ENCODE assay signal across 18 mouse cellular contexts in genomic region chr15:85031866-85032265, GRCm38 (mm10). TPM values are rescaled to one million over a fixed set of nuclear protein-coding genes. Genes with fewer than 3 reads are reported as not detected.
DNase-seq lines count a peak whose midpoint lies in the region; ATAC-seq and TF ChIP-seq lines count a peak whose summit lies in the region.
"Had no signal": no experiment of that assay in that cellular context is flagged by ENCODE, and none has a peak within 500 bp of the region (broad histone marks: within the 10 kb centered on the region; RNA-seq: fewer than 3 reads in every experiment).

No protein-coding gene starts in this region.

- no peak overlapping the region for H3K9ac ChIP-seq in hindbrain, embryonic 14.5 days
- no peak overlapping the region for H3K9ac ChIP-seq in hindbrain, embryonic 12.5 days
- H3K9ac ChIP-seq in lung, embryonic 16.5 days (ENCODE audit: low read length), result no peak overlapping the region
- no peak overlapping the region for H3K9ac ChIP-seq in lung, postnatal 0 days (replicated peaks; ENCODE audit: low read depth)
- H3K9ac ChIP-seq: forebrain, embryonic 12.5 days; limb, embryonic 15.5 days had no signal

- H3K4me2 ChIP-seq in hindbrain, embryonic 14.5 days (replicated peaks), result no peak overlapping the region
- no peak overlapping the region for H3K4me2 ChIP-seq in hindbrain, embryonic 12.5 days (replicated peaks)
- H3K4me2 ChIP-seq in lung, embryonic 16.5 days (ENCODE audit: low read depth, low read length), result no peak overlapping the region
- H3K4me2 ChIP-seq in lung, postnatal 0 days (replicated peaks; ENCODE audit: low read depth, low read length), result no peak overlapping the region
- H3K4me2 ChIP-seq: forebrain, embryonic 12.5 days; limb, embryonic 15.5 days had no signal

- no peak overlapping the region for H3K4me3 ChIP-seq in hindbrain, embryonic 14.5 days (replicated peaks; ENCODE audit: low read length)
- H3K4me3 ChIP-seq in hindbrain, embryonic 12.5 days, result no peak overlapping the region
- H3K4me3 ChIP-seq in lung, embryonic 16.5 days (ENCODE audit: low read length), result no peak overlapping the region
- H3K4me3 ChIP-seq in lung, postnatal 0 days (ENCODE audit: low read depth, low read length), result no peak overlapping the region
- H3K4me3 ChIP-seq in embryonic facial prominence, embryonic 10.5 days, result no peak overlapping the region
- H3K4me3 ChIP-seq: forebrain, embryonic 12.5 days; limb, embryonic 15.5 days had no signal

- TF ChIP-seq EP300 in lung, postnatal 0 days (IDR thresholded peaks at IDR 0.05), result no peak

- H3K9me3 ChIP-seq in hindbrain, embryonic 14.5 days (ENCODE audit: control insufficient read depth, low read length), result no peaks in the 10 kb centered on the region
- H3K9me3 ChIP-seq in hindbrain, embryonic 12.5 days (replicated peaks), result peaks cover 4% of the 10 kb centered on the region; the same call in 1 of the 2 replicates
- no peaks in the 10 kb centered on the region for H3K9me3 ChIP-seq in lung, embryonic 16.5 days (ENCODE audit: control insufficient read depth, low read length)
- H3K9me3 ChIP-seq in lung, postnatal 0 days (ENCODE audit: low read length), result no peaks in the 10 kb centered on the region
- peaks cover 6% of the 10 kb centered on the region; the same call in 1 of the 2 replicates for H3K9me3 ChIP-seq in embryonic facial prominence, embryonic 10.5 days
- H3K9me3 ChIP-seq: forebrain, embryonic 12.5 days; limb, embryonic 15.5 days had no signal

- H3K36me3 ChIP-seq in hindbrain, embryonic 14.5 days (replicated peaks; ENCODE audit: control insufficient read depth, insufficient read depth), result no peaks in the 10 kb centered on the region
- H3K36me3 ChIP-seq in hindbrain, embryonic 12.5 days, result no peaks in the 10 kb centered on the region
- no peaks in the 10 kb centered on the region for H3K36me3 ChIP-seq in lung, embryonic 16.5 days (ENCODE audit: control insufficient read depth, insufficient read depth, low read length)
- H3K36me3 ChIP-seq in lung, postnatal 0 days (ENCODE audit: insufficient read depth, low read length), result no peaks in the 10 kb centered on the region
- no peaks in the 10 kb centered on the region for H3K36me3 ChIP-seq in embryonic facial prominence, embryonic 10.5 days (replicated peaks)
- H3K36me3 ChIP-seq: forebrain, embryonic 12.5 days; limb, embryonic 15.5 days had no signal

- 0 out of 2 replicates have a peak, but pooled peaks cover 6% of the 10 kb centered on the region for H3K4me1 ChIP-seq in hindbrain, embryonic 14.5 days (replicated peaks; ENCODE audit: control insufficient read depth, insufficient read depth, low read length)
- peaks cover 5% of the 10 kb centered on the region; the same call in 1 of the 2 replicates for H3K4me1 ChIP-seq in hindbrain, embryonic 12.5 days
- peaks cover 7% of the 10 kb centered on the region; the same call in 1 of the 2 replicates for H3K4me1 ChIP-seq in lung, embryonic 16.5 days (replicated peaks; ENCODE audit: control insufficient read depth, insufficient read depth, low read length)
- H3K4me1 ChIP-seq in lung, postnatal 0 days (ENCODE audit: insufficient read depth, low read depth, low read length), result peaks cover 3% of the 10 kb centered on the region; the same call in 1 of the 2 replicates
- peaks cover 5% of the 10 kb centered on the region for H3K4me1 ChIP-seq in embryonic facial prominence, embryonic 10.5 days

- 0 out of 2 replicates have a peak, but pooled peaks cover 8% of the 10 kb centered on the region for H3K27me3 ChIP-seq in hindbrain, embryonic 14.5 days (ENCODE audit: control insufficient read depth, insufficient read depth, low read length)
- H3K27me3 ChIP-seq in hindbrain, embryonic 12.5 days, result no peaks in the 10 kb centered on the region; the same call in 1 of the 2 replicates
- H3K27me3 ChIP-seq in lung, embryonic 16.5 days (ENCODE audit: control insufficient read depth, insufficient read depth, low read depth, low read length), result no peaks in the 10 kb centered on the region
- no peaks in the 10 kb centered on the region for H3K27me3 ChIP-seq in lung, postnatal 0 days (replicated peaks; ENCODE audit: insufficient read depth, low read length)
- H3K27me3 ChIP-seq in embryonic facial prominence, embryonic 10.5 days (replicated peaks; ENCODE audit: low read depth, poor library complexity, severe bottlenecking), result peaks cover 19% of the 10 kb centered on the region
- H3K27me3 ChIP-seq: limb, embryonic 15.5 days; Patski had no signal

- no peak for ATAC-seq in hindbrain, embryonic 14.5 days (ENCODE audit: low FRiP score)
- ATAC-seq in hindbrain, embryonic 12.5 days (ENCODE audit: low FRiP score), result no peak
- ATAC-seq in lung, embryonic 16.5 days (ENCODE audit: low read depth), result no peak
- ATAC-seq in lung, postnatal 0 days, result no peak
- ATAC-seq: inflammation-experienced regulatory T-cells, adult 6 months; Patski had no signal

- no peak for TF ChIP-seq CTCF in lung, postnatal 0 days (IDR thresholded peaks at IDR 0.05)

- 66% methylated on average over 3 of the region's 3 CpGs for WGBS in hindbrain, embryonic 14.5 days
- 80% methylated on average over 3 of the region's 3 CpGs for WGBS in hindbrain, embryonic 12.5 days
- WGBS in lung, embryonic 16.5 days, result 35% methylated on average over 3 of the region's 3 CpGs
- 28% methylated on average over 3 of the region's 3 CpGs for WGBS in lung, postnatal 0 days
- WGBS in embryonic facial prominence, embryonic 10.5 days, result 94% methylated on average over 3 of the region's 3 CpGs

- peak; percentile 56 for DNase-seq in adrenal gland, postnatal 10 days
- no peak for DNase-seq in adrenal gland, postnatal 25 days
- peak; percentile 49 for DNase-seq in hindbrain, embryonic 14.5 days (ENCODE audit: low spot score)
- no peak for DNase-seq in lung, postnatal 0 days (ENCODE audit: low spot score)
- DNase-seq in kidney, postnatal 25 days, result peak; percentile 67 to 69
- DNase-seq in embryonic facial prominence, embryonic 10.5 days (ENCODE audit: low spot score), result no peak
- DNase-seq: cerebellum, adult 8-10 months; heart, postnatal 14 days; midbrain, embryonic 14.5 days; thymus, postnatal 4 days had no signal

- H3K27ac ChIP-seq in hindbrain, embryonic 14.5 days, result no peak overlapping the region
- no peak overlapping the region for H3K27ac ChIP-seq in hindbrain, embryonic 12.5 days
- H3K27ac ChIP-seq in lung, embryonic 16.5 days (ENCODE audit: low read length), result peak overlapping the region; percentile 67
- H3K27ac ChIP-seq in lung, postnatal 0 days (ENCODE audit: low read length), result no peak overlapping the region
- no peak overlapping the region for H3K27ac ChIP-seq in embryonic facial prominence, embryonic 10.5 days (replicated peaks)
- H3K27ac ChIP-seq: forebrain, embryonic 12.5 days; limb, embryonic 15.5 days had no signal

RNA-seq across cellular contexts. Expression of gene Fam118a, which starts 3.1 kb away (rescaled TPM):
- 10 to 100 TPM; 14.6 to 15.5 TPM for total RNA-seq in adrenal gland, postnatal 10 days (2021)
- total RNA-seq in adrenal gland, postnatal 25 days (2021), result 9.0 and 15.8 TPM in 2 replicates
- 30.5 and 32.3 TPM in 2 replicates for polyA plus RNA-seq in hindbrain, embryonic 14.5 days (2014; fragmentation: Nextera tagmentation; extraction: Ambion mirVana)
- polyA plus RNA-seq in hindbrain, embryonic 12.5 days (2016; fragmentation: Nextera tagmentation; extraction: Ambion mirVana), result 22.2 and 24.5 TPM in 2 replicates
- 31.9 and 34.1 TPM in 2 replicates for polyA plus RNA-seq in lung, embryonic 16.5 days (2015; fragmentation: Nextera tagmentation; extraction: Ambion mirVana)
- 18.2 and 18.9 TPM in 2 replicates for polyA plus RNA-seq in lung, postnatal 0 days (2015; fragmentation: Nextera tagmentation; extraction: Ambion mirVana)
- 27.0 and 29.8 TPM in 2 replicates for polyA plus RNA-seq in embryonic facial prominence, embryonic 10.5 days (2016; fragmentation: Nextera tagmentation; extraction: Ambion mirVana)

RNA-seq across cellular contexts. Expression of gene Upk3a, which starts 14.9 kb away (rescaled TPM):
- total RNA-seq in adrenal gland, postnatal 10 days (2021), result not detected
- total RNA-seq in adrenal gland, postnatal 25 days (2021), result not detected in 2 replicates
- polyA plus RNA-seq in hindbrain, embryonic 14.5 days (2014; fragmentation: Nextera tagmentation; extraction: Ambion mirVana), result 0.89 and 1.4 TPM in 2 replicates
- 0.19 and 0.21 TPM in 2 replicates for polyA plus RNA-seq in hindbrain, embryonic 12.5 days (2016; fragmentation: Nextera tagmentation; extraction: Ambion mirVana)
- polyA plus RNA-seq in lung, embryonic 16.5 days (2015; fragmentation: Nextera tagmentation; extraction: Ambion mirVana), result 13.3 and 18.3 TPM in 2 replicates
- polyA plus RNA-seq in lung, postnatal 0 days (2015; fragmentation: Nextera tagmentation; extraction: Ambion mirVana), result 33.6 and 41.0 TPM in 2 replicates
- polyA plus RNA-seq in embryonic facial prominence, embryonic 10.5 days (2016; fragmentation: Nextera tagmentation; extraction: Ambion mirVana), result not detected in 2 replicates
- total RNA-seq: CH12.LX; granulocyte monocyte progenitor cell, adult 5-6 weeks; heart, postnatal 14 days had no signal
- polyA plus RNA-seq: forebrain, embryonic 12.5 days; inflammation-experienced regulatory T-cells, adult 6 months; Patski had no signal

RNA-seq across cellular contexts. Expression of gene 5031439G07Rik, which starts 43.5 kb away (rescaled TPM):
- 10 to 100 TPM; 38.6 to 47.8 TPM for total RNA-seq in adrenal gland, postnatal 10 days (2021)
- 18.6 and 28.8 TPM in 2 replicates for total RNA-seq in adrenal gland, postnatal 25 days (2021)
- 19.2 and 27.8 TPM in 2 replicates for polyA plus RNA-seq in hindbrain, embryonic 14.5 days (2014; fragmentation: Nextera tagmentation; extraction: Ambion mirVana)
- 18.7 TPM in 2 replicates for polyA plus RNA-seq in hindbrain, embryonic 12.5 days (2016; fragmentation: Nextera tagmentation; extraction: Ambion mirVana)
- polyA plus RNA-seq in lung, embryonic 16.5 days (2015; fragmentation: Nextera tagmentation; extraction: Ambion mirVana), result 5.0 and 5.6 TPM in 2 replicates
- polyA plus RNA-seq in lung, postnatal 0 days (2015; fragmentation: Nextera tagmentation; extraction: Ambion mirVana), result 4.3 and 4.6 TPM in 2 replicates
- polyA plus RNA-seq in embryonic facial prominence, embryonic 10.5 days (2016; fragmentation: Nextera tagmentation; extraction: Ambion mirVana), result 8.3 and 9.3 TPM in 2 replicates

Comparison
In these comparisons a context has a peak if more than half of its experiments do, and no peak if none do; other contexts are left out.
1. DNase-seq: peak in adrenal gland, postnatal 10 days (single experiment), hindbrain, embryonic 14.5 days (single experiment) and kidney, postnatal 25 days (2 of 2); none in adrenal gland, postnatal 25 days (single experiment), lung, postnatal 0 days (single experiment) and embryonic facial prominence, embryonic 10.5 days (single experiment).